Mouse (Mus musculus) olfactory bulb, adult 2 months (tissue): ENCODE results near the gene Slc16a10.

Experiments used
- CTCF ChIP-seq: fragments of 200-500 bp; IDR thresholded peaks from 2 replicates; pipeline ENCODE4 v1.5.1; 2012; ENCODE audit warnings: low read depth, mild to moderate bottlenecking, low read length, moderate library complexity; ENCODE audit not compliant: insufficient read depth
- POLR2A ChIP-seq: fragments of 200-500 bp; IDR thresholded peaks from 2 replicates; pipeline ENCODE4 v1.6.1; 2012; ENCODE audit warnings: mild to moderate bottlenecking, low read depth, low read length, moderate library complexity; ENCODE audit not compliant: insufficient read depth

GRCm38 (mm10) chr10:40179142-40179541 lies 37.1 kb upstream of the Slc16a10 start:
- TF ChIP-seq CTCF (no peak), POLR2A (no peak)
